Mouse (Mus musculus) cerebellum, adult 2 months (tissue): ENCODE measurements around the gene Tra2b.

Experiments used
- CTCF ChIP-seq: fragments of 200-500 bp; IDR thresholded peaks from 2 replicates; pipeline ENCODE4 v1.5.1; 2011; ENCODE audit warnings: low read depth, mild to moderate bottlenecking, control low read depth, low read length, moderate library complexity, borderline replicate concordance; ENCODE audit not compliant: insufficient read depth
- POLR2A ChIP-seq: fragments of 200-500 bp; IDR thresholded peaks from 2 replicates; pipeline ENCODE4 v1.6.1; 2011; ENCODE audit warnings: low read length, control low read depth, borderline replicate concordance; ENCODE audit not compliant: insufficient read depth

GRCm38 (mm10) chr16:22242239-22242866, 23.5 kb downstream of the Tra2b start:
- TF ChIP-seq POLR2A (no peak), CTCF (no peak)
